Mouse (Mus musculus): ENCODE results near the gene Gm10401.
"Not testable (repeated sequence)": the region's sequence is repeated elsewhere in the genome, so short reads cannot be mapped to it uniquely, and the experiment has no call there.

The Gm10401 gene

GRCm38 (mm10) chr5:115118961-115119570 lies 21.0 kb upstream of the Gm10401 start, which contains the start of gene Acads:
Gene Acads, minus strand, starts transcription at chr5:115119346.
- peak; percentile 87 for DNase-seq (ENCODE audit: low spot score)

GRCm38 (mm10) chr5:115117467-115117866 lies 19.4 kb upstream of the Gm10401 start:
- DNase-seq (ENCODE audit: low spot score), result no peak

- DNase-seq (ENCODE audit: low spot score), result no peak
These were observed 18.3 kb upstream of the Gm10401 start for GRCm38 (mm10) chr5:115116426-115116825.

GRCm38 (mm10) chr5:115114501-115114900 lies 16.4 kb upstream of the Gm10401 start:
- no peak for DNase-seq (ENCODE audit: low spot score)

- no peak for DNase-seq (ENCODE audit: low spot score)
These were observed 15.1 kb upstream of the Gm10401 start for GRCm38 (mm10) chr5:115113244-115113643.

- no peak for DNase-seq (ENCODE audit: low spot score)
These were observed 13.1 kb upstream of the Gm10401 start for GRCm38 (mm10) chr5:115111156-115111555.

GRCm38 (mm10) chr5:115103253-115103652 lies 5.2 kb upstream of the Gm10401 start:
- DNase-seq (ENCODE audit: low spot score), result not testable (repeated sequence)

DNA sequence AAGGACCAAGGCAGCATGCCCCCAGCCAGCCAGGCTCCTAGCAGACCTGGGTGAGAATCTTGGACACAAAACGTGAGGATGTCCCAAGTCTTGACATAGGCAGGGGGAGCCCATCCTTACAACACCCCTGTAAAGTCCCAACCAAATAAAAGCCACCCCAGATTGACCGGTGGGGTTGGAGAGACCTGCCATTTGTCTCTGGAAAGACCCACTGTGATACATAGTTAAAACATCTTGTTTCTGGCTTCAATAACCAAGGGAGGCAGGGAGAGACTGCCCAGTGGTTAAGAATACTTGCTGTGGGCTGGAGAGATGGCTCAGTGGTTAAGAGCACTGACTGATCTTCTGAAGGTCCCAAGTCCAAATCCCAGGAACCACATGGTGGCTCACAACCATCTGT lies 4.1 kb upstream of the Gm10401 start:
- no peak for DNase-seq (ENCODE audit: low spot score)

DNA sequence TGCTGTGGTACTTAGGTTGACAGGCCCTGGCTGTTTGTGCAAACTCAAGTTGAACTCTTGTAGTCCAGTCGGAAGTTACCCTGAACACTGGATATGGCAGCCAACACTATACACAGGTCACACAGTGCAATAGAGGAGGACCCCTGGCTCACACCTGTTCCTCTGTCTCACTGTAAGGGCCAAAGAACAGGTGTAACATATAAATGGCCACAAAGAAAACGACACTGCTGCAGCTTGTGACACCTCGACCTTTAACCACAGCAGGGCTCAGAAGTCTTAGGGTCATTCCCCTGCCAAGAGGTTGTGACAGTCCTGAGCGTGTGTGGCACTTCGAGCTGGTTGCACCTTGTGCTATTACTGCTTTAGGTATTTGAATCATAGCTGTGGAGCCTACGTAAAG lies 2.4 kb upstream of the Gm10401 start:
- no peak for DNase-seq (ENCODE audit: low spot score)

DNA sequence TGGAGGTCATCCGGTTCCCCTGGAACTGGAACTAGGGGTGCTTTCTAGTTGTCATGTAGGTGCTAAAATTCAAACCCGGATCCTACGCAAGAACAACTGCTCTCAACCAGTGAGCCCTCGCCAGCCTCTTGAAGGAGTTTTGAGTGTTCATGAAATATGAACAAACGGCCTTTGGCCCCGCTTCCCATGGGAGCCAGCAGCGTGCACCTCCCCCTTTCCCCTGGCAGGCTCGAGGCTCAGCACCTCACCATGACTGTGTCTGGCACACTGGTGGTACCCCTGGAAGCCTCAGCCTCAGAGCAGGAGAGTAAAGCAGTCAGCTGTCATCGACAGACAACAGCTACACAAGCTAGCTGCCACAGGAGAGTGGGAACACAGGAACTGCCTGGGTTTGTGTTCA lies 1.9 kb upstream of the Gm10401 start:
- no peak for DNase-seq (ENCODE audit: low spot score)

- DNase-seq (ENCODE audit: low spot score), result no peak
These were observed 1.4 kb upstream of the Gm10401 start for GRCm38 (mm10) chr5:115099530-115099929.

DNA sequence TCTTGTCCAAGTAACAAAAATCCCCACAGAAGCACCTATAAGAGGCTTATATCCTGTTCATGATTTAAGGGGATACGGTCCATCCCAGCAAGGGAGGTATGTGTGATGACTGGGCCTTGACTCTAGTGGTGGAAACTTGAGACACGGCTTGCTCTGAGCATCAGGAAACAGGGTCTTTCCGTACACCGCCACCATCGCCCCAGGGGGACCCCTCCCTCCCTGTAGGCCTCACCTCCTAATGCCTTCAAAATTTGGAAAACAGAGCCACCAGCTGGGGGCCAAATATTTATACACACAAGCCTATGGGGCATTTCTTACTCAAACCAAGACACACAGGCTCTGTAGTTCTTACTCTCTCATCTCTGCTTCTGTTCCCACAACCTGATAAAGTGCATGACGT lies 6.3 kb downstream of the Gm10401 start:
- no peak for DNase-seq (ENCODE audit: low spot score)

DNA sequence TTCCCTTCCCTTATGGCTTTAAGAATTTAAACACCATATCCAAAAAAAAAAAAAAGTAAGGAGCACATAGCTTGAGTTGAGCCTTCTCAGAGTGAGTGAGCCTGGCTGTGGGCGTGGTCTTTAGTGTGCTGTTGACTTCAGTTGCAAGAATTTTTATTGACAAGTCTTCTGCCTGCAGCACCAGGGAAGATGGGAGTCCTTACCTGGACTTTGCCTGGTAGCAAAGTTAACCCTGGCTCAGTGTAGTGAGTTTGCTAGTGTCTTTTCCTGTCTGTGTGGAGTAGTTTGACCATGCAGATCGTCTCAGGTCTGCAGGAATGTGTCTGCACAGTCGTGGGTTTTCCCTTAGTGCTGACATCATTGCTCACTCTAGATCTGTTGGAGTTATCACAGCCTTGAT lies 7.1 kb downstream of the Gm10401 start:
- DNase-seq (ENCODE audit: low spot score), result no peak

DNA sequence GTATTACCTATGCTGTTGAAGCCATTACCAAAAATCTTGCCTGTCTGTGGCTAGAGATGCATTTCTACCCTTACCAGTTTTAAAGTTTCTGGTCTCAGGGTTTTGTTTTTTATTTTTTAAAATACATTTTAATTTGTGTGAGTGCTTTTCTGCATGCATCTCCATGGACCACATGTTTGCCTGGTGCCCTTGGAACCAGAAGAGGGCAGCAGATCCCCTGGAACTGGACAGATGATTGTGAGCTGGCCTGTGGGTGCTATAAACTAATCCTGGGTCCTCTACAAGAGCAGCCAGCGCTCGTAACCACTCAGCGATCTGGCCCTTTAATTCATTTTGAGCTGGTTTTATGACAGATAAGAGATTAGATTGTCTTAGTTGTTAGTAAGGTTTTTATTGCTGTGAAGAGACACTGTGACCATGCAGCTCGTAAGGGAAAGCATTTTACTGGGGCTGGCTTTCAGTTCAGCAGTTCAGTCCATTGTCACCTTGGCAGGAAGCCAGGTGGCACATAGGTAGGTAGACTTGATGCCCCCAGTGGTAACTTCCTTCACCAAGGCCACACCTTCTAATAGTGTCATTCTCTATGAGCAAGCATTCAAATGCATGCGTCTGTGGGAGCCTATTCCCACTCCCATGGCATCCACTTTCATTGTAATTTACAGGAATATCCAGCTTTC lies 8.4 kb downstream of the Gm10401 start:
- no peak for DNase-seq (ENCODE audit: low spot score)

DNA sequence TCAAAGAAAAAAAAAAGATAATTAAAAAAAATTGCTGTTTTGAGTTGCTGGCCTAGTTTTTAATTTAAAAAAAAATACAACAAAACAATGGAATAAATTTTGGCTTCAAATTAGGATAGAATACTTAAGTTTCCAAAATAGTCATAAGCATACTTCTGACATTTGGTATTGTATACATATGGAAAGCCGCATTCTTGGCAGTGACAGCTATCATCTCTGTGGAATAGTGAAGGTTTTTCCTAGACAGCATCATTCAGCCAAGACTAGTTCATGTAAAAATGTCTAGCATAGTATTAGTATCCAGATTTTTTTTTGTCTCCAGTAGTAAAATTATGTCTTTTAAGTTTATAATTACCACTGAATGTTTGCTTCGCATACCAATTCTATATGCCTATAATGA lies 12.4 kb downstream of the Gm10401 start:
- no peak for DNase-seq (ENCODE audit: low spot score)

- DNase-seq (ENCODE audit: low spot score), result no peak
These were observed 14.6 kb downstream of the Gm10401 start for GRCm38 (mm10) chr5:115083492-115083891.

DNA sequence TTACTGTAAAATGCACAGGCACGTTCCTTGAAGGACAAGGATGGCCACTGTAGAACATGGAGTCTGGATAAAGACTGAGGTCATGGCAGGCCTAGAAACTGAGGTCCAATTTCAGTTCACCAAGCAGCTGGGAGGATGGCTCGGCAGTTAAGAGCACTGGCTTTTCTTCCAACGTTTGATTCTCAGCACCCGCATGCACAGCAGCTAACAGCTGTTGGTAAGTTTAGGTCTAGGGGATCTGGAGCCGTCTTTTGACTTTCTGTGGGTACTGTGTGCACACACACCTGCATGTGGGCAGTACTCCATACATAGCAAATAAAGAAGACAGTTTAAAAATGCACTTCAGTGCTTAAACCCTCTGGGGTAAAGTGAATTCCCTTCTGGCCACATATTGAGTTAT lies 16.5 kb downstream of the Gm10401 start:
- DNase-seq (ENCODE audit: low spot score), result no peak

DNA sequence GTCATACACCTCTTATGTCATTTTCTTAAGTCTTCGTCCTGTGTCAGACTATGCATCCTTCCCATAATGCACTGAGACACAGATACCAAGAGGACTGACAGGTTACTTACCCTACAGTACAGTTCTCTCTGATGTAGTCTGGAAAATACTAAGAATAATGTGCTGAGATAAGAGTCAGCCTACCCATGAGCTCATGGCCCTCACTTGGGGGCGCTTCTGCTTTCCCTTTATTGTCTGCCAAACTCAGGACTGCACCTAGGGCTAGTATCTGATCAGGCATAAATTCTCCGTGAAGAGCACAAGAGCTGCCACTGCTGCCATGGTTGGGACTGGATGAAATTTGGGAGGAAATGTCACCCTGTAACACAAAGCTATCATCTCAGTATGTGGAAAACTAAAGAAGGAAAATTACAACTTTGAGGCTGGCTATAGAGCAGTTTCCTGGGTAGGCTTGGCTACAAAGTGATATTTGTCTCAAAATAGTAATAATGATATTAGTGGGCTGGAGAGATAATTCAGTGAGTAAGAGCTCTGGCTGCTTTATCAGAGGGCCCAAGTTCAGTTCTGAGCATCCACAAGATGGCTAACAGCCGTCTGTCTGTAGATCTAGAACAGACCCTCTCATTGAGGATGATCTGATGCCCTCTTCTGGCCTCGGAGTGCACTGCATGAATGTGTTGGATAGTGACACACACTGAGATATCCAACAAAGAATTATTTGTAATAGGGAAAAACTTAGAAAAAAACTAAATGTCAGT lies 21.8 kb downstream of the Gm10401 start:
- peak; percentile 75 for DNase-seq (ENCODE audit: low spot score)

GRCm38 (mm10) chr5:115074749-115075148 lies 23.3 kb downstream of the Gm10401 start:
- no peak for DNase-seq (ENCODE audit: low spot score)

- DNase-seq (ENCODE audit: low spot score), result not testable (repeated sequence)
These were observed 24.8 kb downstream of the Gm10401 start for GRCm38 (mm10) chr5:115073306-115073705.

GRCm38 (mm10) chr5:115072143-115072542 lies 26.0 kb downstream of the Gm10401 start:
- no peak for DNase-seq (ENCODE audit: low spot score)

DNA sequence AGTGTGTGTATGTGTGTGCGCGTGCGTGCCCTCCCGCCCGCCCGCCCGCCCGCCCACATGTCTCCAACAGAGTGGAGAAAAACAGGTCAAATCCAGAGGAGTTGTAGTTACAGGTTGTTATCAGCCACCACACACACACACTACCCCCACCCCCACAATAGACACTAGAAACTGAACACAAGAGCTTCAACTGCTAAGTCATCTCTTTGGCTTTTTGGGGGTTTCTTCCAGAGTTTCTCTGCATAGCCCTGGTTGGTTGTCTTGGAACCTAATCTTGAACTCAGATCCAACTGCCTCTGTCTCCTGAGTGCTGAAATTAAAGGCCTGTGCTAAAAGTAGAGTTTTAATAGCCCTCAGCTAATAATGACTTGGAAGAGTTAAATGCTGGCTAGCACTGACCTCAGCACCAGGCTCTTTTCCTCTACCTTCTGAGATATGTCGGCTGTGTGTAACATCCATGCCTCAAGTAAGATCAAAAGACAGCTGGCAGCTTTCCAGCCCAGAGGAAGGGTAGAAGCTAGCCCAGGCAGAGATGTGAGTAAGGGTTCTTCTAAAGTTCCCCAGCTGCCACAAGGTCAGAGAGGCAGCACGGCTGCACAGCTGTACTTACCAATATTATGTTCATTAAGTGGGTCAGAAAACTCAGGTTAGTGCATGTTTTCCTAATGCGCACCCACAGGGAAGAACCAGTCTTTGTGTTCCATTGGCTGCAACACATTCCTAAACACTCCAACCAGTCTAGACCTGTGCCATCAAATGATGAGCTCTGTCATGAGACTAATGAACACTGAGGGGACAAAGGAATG lies 26.8 kb downstream of the Gm10401 start:
- DNase-seq (ENCODE audit: low spot score), result no peak
